Mouse (Mus musculus): ENCODE results near the gene Tnip3. TPM values are rescaled to one million over a fixed set of nuclear protein-coding genes. Genes with fewer than 3 reads are reported as not detected.

Gene Tnip3
- polyA plus RNA-seq, 1 experiment from 2014 or later = 0.08 TPM

GRCm38 (mm10) chr6:65531232-65531848, 6.2 kb downstream of the Tnip3 start:
- Histone ChIP-seq H3K4me3 (ENCODE audit: low read depth, low read length) (no peak overlapping the region), H3K27me3 (replicated peaks; ENCODE audit: control insufficient read depth, insufficient read depth, low read length) (no peaks in the 10 kb centered on the region), H3K36me3 (ENCODE audit: control insufficient read depth, insufficient read depth) (no peaks in the 10 kb centered on the region), H3K27ac (ENCODE audit: low read depth, low read length) (no peak overlapping the region), H3K9ac (ENCODE audit: low read depth, low read length) (no peak overlapping the region), H3K4me2 (replicated peaks; ENCODE audit: low read depth) (no peak overlapping the region), H3K9me3 (ENCODE audit: control insufficient read depth) (no peaks in the 10 kb centered on the region), H3K4me1 (replicated peaks; ENCODE audit: control insufficient read depth, insufficient read depth, low read length) (no peaks in the 10 kb centered on the region)
- ATAC-seq = no peak
- WGBS = 79% methylated on average over 3 of the region's 3 CpGs
- no peak for TF ChIP-seq CTCF (IDR thresholded peaks at IDR 0.05; ENCODE audit: low read depth)

GRCm38 (mm10) chr6:65533687-65534086, 8.6 kb downstream of the Tnip3 start:
- Histone ChIP-seq H3K27ac (ENCODE audit: low read depth, low read length) (no peak overlapping the region), H3K36me3 (ENCODE audit: control insufficient read depth, insufficient read depth) (no peaks in the 10 kb centered on the region), H3K4me1 (replicated peaks; ENCODE audit: control insufficient read depth, insufficient read depth, low read length) (no peaks in the 10 kb centered on the region), H3K27me3 (replicated peaks; ENCODE audit: control insufficient read depth, insufficient read depth, low read length) (no peaks in the 10 kb centered on the region), H3K4me3 (ENCODE audit: low read depth, low read length) (no peak overlapping the region), H3K9ac (ENCODE audit: low read depth, low read length) (no peak overlapping the region), H3K4me2 (replicated peaks; ENCODE audit: low read depth) (no peak overlapping the region), H3K9me3 (ENCODE audit: control insufficient read depth) (no peaks in the 10 kb centered on the region)
- ATAC-seq = no peak
- WGBS = 64% methylated on average over 1 of the region's 1 CpGs
- TF ChIP-seq CTCF (IDR thresholded peaks at IDR 0.05; ENCODE audit: low read depth) = no peak

GRCm38 (mm10) chr6:65537327-65537884, 12.3 kb downstream of the Tnip3 start:
- H3K4me2 ChIP-seq (replicated peaks; ENCODE audit: low read depth) = no peak overlapping the region
- H3K9ac ChIP-seq (ENCODE audit: low read depth, low read length) = no peak overlapping the region
- H3K36me3 ChIP-seq (ENCODE audit: control insufficient read depth, insufficient read depth) = no peaks in the 10 kb centered on the region
- WGBS = 66% methylated on average over 5 of the region's 5 CpGs
- H3K27ac ChIP-seq (ENCODE audit: low read depth, low read length) = no peak overlapping the region
- H3K4me3 ChIP-seq (ENCODE audit: low read depth, low read length) = no peak overlapping the region
- H3K27me3 ChIP-seq (replicated peaks; ENCODE audit: control insufficient read depth, insufficient read depth, low read length) = no peaks in the 10 kb centered on the region
- no peak for ATAC-seq
- TF ChIP-seq CTCF (IDR thresholded peaks at IDR 0.05; ENCODE audit: low read depth) = no peak
- H3K9me3 ChIP-seq (ENCODE audit: control insufficient read depth) = no peaks in the 10 kb centered on the region
- H3K4me1 ChIP-seq (replicated peaks; ENCODE audit: control insufficient read depth, insufficient read depth, low read length) = no peaks in the 10 kb centered on the region

GRCm38 (mm10) chr6:65538022-65538652, 13.0 kb downstream of the Tnip3 start:
- Histone ChIP-seq H3K4me3 (ENCODE audit: low read depth, low read length) (no peak overlapping the region), H3K27ac (ENCODE audit: low read depth, low read length) (no peak overlapping the region), H3K4me2 (replicated peaks; ENCODE audit: low read depth) (no peak overlapping the region), H3K4me1 (replicated peaks; ENCODE audit: control insufficient read depth, insufficient read depth, low read length) (no peaks in the 10 kb centered on the region), H3K36me3 (ENCODE audit: control insufficient read depth, insufficient read depth) (no peaks in the 10 kb centered on the region), H3K9me3 (ENCODE audit: control insufficient read depth) (no peaks in the 10 kb centered on the region), H3K27me3 (replicated peaks; ENCODE audit: control insufficient read depth, insufficient read depth, low read length) (no peaks in the 10 kb centered on the region), H3K9ac (ENCODE audit: low read depth, low read length) (no peak overlapping the region)
- no peak for ATAC-seq
- 70% methylated on average over 9 of the region's 9 CpGs for WGBS
- no peak for TF ChIP-seq CTCF (IDR thresholded peaks at IDR 0.05; ENCODE audit: low read depth)

GRCm38 (mm10) chr6:65538921-65539320, 13.8 kb downstream of the Tnip3 start:
- no peak for TF ChIP-seq CTCF (IDR thresholded peaks at IDR 0.05; ENCODE audit: low read depth)
- no peak for ATAC-seq
- H3K4me3 ChIP-seq (ENCODE audit: low read depth, low read length) = no peak overlapping the region
- H3K9me3 ChIP-seq (ENCODE audit: control insufficient read depth) = no peaks in the 10 kb centered on the region
- WGBS = 62% methylated on average over 3 of the region's 3 CpGs
- no peak overlapping the region for H3K4me2 ChIP-seq (replicated peaks; ENCODE audit: low read depth)
- no peaks in the 10 kb centered on the region for H3K27me3 ChIP-seq (replicated peaks; ENCODE audit: control insufficient read depth, insufficient read depth, low read length)
- H3K4me1 ChIP-seq (replicated peaks; ENCODE audit: control insufficient read depth, insufficient read depth, low read length) = no peaks in the 10 kb centered on the region
- no peak overlapping the region for H3K27ac ChIP-seq (ENCODE audit: low read depth, low read length)
- H3K9ac ChIP-seq (ENCODE audit: low read depth, low read length) = no peak overlapping the region
- H3K36me3 ChIP-seq (ENCODE audit: control insufficient read depth, insufficient read depth) = no peaks in the 10 kb centered on the region

- Histone ChIP-seq H3K27me3 (replicated peaks; ENCODE audit: control insufficient read depth, insufficient read depth, low read length) (no peaks in the 10 kb centered on the region), H3K4me3 (ENCODE audit: low read depth, low read length) (no peak overlapping the region), H3K4me2 (replicated peaks; ENCODE audit: low read depth) (no peak overlapping the region), H3K4me1 (replicated peaks; ENCODE audit: control insufficient read depth, insufficient read depth, low read length) (no peaks in the 10 kb centered on the region), H3K9me3 (ENCODE audit: control insufficient read depth) (no peaks in the 10 kb centered on the region), H3K36me3 (ENCODE audit: control insufficient read depth, insufficient read depth) (no peaks in the 10 kb centered on the region), H3K27ac (ENCODE audit: low read depth, low read length) (no peak overlapping the region), H3K9ac (ENCODE audit: low read depth, low read length) (no peak overlapping the region)
- no peak for TF ChIP-seq CTCF (IDR thresholded peaks at IDR 0.05; ENCODE audit: low read depth)
- no peak for ATAC-seq
- 58% methylated on average over 2 of the region's 2 CpGs for WGBS
Observed at GRCm38 (mm10) chr6:65540138-65540537, 15.0 kb downstream of the Tnip3 start.

All from intestine, postnatal 0 days (tissue).